Comparison of ENCODE assay signal across 8 mouse cellular contexts in genomic region chr15:98992086-98992912, GRCm38 (mm10). TPM values are rescaled to one million over a fixed set of nuclear protein-coding genes. Genes with fewer than 3 reads are reported as not detected.
DNase-seq lines count a peak whose midpoint lies in the region; ATAC-seq and TF ChIP-seq lines count a peak whose summit lies in the region.

No protein-coding gene starts in this region.

- no peak; the same call in 1 of the 2 replicates for TF ChIP-seq POLR2A in heart, adult 2 months (IDR thresholded peaks at IDR 0.05; ENCODE audit: insufficient read depth, low read depth, low read length)
- no peak for TF ChIP-seq POLR2A in thymus, adult 2 months (IDR thresholded peaks at IDR 0.05; ENCODE audit: control insufficient read depth, extremely low read depth, insufficient read depth, low read length, poor library complexity)

- TF ChIP-seq EP300 in heart, adult 2 months (IDR thresholded peaks at IDR 0.05; ENCODE audit: insufficient read depth, low read depth, low read length), result no peak

- no peaks in the 10 kb centered on the region for H3K79me2 ChIP-seq in heart, adult 2 months (replicated peaks; ENCODE audit: control insufficient read depth, insufficient read depth, low read length)

- peak overlapping the region; percentile 43 for H3K4me3 ChIP-seq in heart, adult 2 months
- peak overlapping the region; percentile 38 for H3K4me3 ChIP-seq in kidney, embryonic 14.5 days (ENCODE audit: low read length)
- H3K4me3 ChIP-seq in midbrain, postnatal 0 days (ENCODE audit: low read depth, low read length), result peak overlapping the region; percentile 35
- no peak overlapping the region for H3K4me3 ChIP-seq in thymus, adult 2 months (ENCODE audit: control insufficient read depth, insufficient read depth, low read length)

- DNase-seq in gastrocnemius, adult 18-20 months (ENCODE audit: low spot score), result peak; percentile 58
- no peak for DNase-seq in gastrocnemius, postnatal 36 days
- peak; percentile 73 to 76 for DNase-seq in cerebellum, postnatal 14 days
- DNase-seq in heart, adult 2 months, result peak; percentile 61 to 69
- peak; percentile 41 for DNase-seq in liver
- DNase-seq in midbrain, postnatal 0 days (ENCODE audit: low spot score), result peak; percentile 93
- peak; percentile 54 for DNase-seq in thymus, adult 2 months

- H3K4me1 ChIP-seq in heart, adult 2 months (ENCODE audit: control insufficient read depth, insufficient read depth, low read length), result peaks cover 9% of the 10 kb centered on the region
- peaks cover 9% of the 10 kb centered on the region for H3K4me1 ChIP-seq in kidney, embryonic 14.5 days (ENCODE audit: control insufficient read depth, insufficient read depth, low read length)
- H3K4me1 ChIP-seq in midbrain, postnatal 0 days (ENCODE audit: insufficient read depth, low read length), result peaks cover 34% of the 10 kb centered on the region
- H3K4me1 ChIP-seq in thymus, adult 2 months (replicated peaks; ENCODE audit: control insufficient read depth, insufficient read depth, low read length), result peaks cover 6% of the 10 kb centered on the region; the same call in 1 of the 2 replicates

- WGBS in heart, adult 2 months, result 27% methylated on average over 17 of the region's 17 CpGs
- WGBS in kidney, embryonic 14.5 days, result 38% methylated on average over 17 of the region's 17 CpGs
- 8% methylated on average over 17 of the region's 17 CpGs for WGBS in midbrain, postnatal 0 days
- 29% methylated on average over 17 of the region's 17 CpGs for WGBS in thymus, adult 2 months

- H3K9ac ChIP-seq in heart, adult 2 months (ENCODE audit: low read depth, low read length), result peak overlapping the region; percentile 66
- peak overlapping the region; percentile 63; the same call in 1 of the 2 replicates for H3K9ac ChIP-seq in kidney, embryonic 14.5 days (ENCODE audit: low read depth, low read length)
- H3K9ac ChIP-seq in midbrain, postnatal 0 days (replicated peaks; ENCODE audit: low read length, poor library complexity, severe bottlenecking), result peak overlapping the region; percentile 69

- no peaks in the 10 kb centered on the region for H3K36me3 ChIP-seq in heart, adult 2 months (ENCODE audit: control insufficient read depth, insufficient read depth, low read length)
- H3K36me3 ChIP-seq in kidney, embryonic 14.5 days (ENCODE audit: control insufficient read depth, insufficient read depth, low read length), result no peaks in the 10 kb centered on the region
- no peaks in the 10 kb centered on the region for H3K36me3 ChIP-seq in midbrain, postnatal 0 days (ENCODE audit: insufficient read depth, low read length)
- no peaks in the 10 kb centered on the region for H3K36me3 ChIP-seq in thymus, adult 2 months (ENCODE audit: control insufficient read depth, insufficient read depth, low read length)

- H3K4me2 ChIP-seq in kidney, embryonic 14.5 days (replicated peaks; ENCODE audit: low read depth, low read length), result peak overlapping the region; percentile 64
- peak overlapping the region; percentile 66 for H3K4me2 ChIP-seq in midbrain, postnatal 0 days (ENCODE audit: low read depth, low read length, poor library complexity, severe bottlenecking)

- no peak for ATAC-seq in kidney, embryonic 14.5 days (ENCODE audit: low FRiP score, low TSS enrichment)
- peak; percentile 89 for ATAC-seq in midbrain, postnatal 0 days (ENCODE audit: low FRiP score)

- no peak for TF ChIP-seq CTCF in heart, adult 2 months (IDR thresholded peaks at IDR 0.05)
- no peak for TF ChIP-seq CTCF in midbrain, postnatal 0 days (IDR thresholded peaks at IDR 0.05)
- TF ChIP-seq CTCF in thymus, adult 2 months (IDR thresholded peaks at IDR 0.05; ENCODE audit: borderline replicate concordance, control insufficient read depth, extremely low read depth, insufficient read depth, low read length, poor library complexity), result no peak

- intact Hi-C loops in gastrocnemius, postnatal 36 days (cut with DNase I), result loop anchor here (5.0 kb wide), 2 partner anchors 40 to 100 kb away; partner anchors contain the start of genes Gm49450, Rhebl1 and Tuba1a
- intact Hi-C loops in heart, adult 2 months (cut with DNase I), result loop anchor here (2.0 kb wide), 1 partner anchor 39 kb away; the partner anchor contains the start of genes Gm49450 and Tuba1a

- no peaks in the 10 kb centered on the region for H3K27me3 ChIP-seq in heart, adult 2 months (ENCODE audit: control insufficient read depth, insufficient read depth, low read length)
- H3K27me3 ChIP-seq in kidney, embryonic 14.5 days (ENCODE audit: control insufficient read depth, insufficient read depth, low read length), result no peaks in the 10 kb centered on the region
- H3K27me3 ChIP-seq in midbrain, postnatal 0 days (ENCODE audit: insufficient read depth, low read length), result no peaks in the 10 kb centered on the region
- no peaks in the 10 kb centered on the region for H3K27me3 ChIP-seq in thymus, adult 2 months (ENCODE audit: control insufficient read depth, insufficient read depth, low read length)

- no peaks in the 10 kb centered on the region for H3K9me3 ChIP-seq in kidney, embryonic 14.5 days (ENCODE audit: control insufficient read depth, low read length)
- no peaks in the 10 kb centered on the region for H3K9me3 ChIP-seq in midbrain, postnatal 0 days (ENCODE audit: low read length)

- peak overlapping the region; percentile 99 for H3K27ac ChIP-seq in heart, adult 2 months
- H3K27ac ChIP-seq in kidney, embryonic 14.5 days (ENCODE audit: low read depth, low read length), result peak overlapping the region; percentile 94; the same call in 1 of the 2 replicates
- H3K27ac ChIP-seq in midbrain, postnatal 0 days (ENCODE audit: low read depth, low read length), result peak overlapping the region; percentile 96
- H3K27ac ChIP-seq in thymus, adult 2 months (ENCODE audit: control insufficient read depth, insufficient read depth, low read length), result no peak overlapping the region

RNA-seq across cellular contexts. Expression of gene Tuba1c, which starts 37.4 kb away (rescaled TPM):
- total RNA-seq in gastrocnemius, adult 18-20 months (2021), result 1 to 10 TPM; 5.4 to 9.9 TPM
- total RNA-seq in gastrocnemius, postnatal 36 days (2021), result 1 to 10 TPM; 8.2 to 9.4 TPM
- total RNA-seq in heart, adult 2 months (2021), result 10 to 100 TPM; 30.1 to 39.0 TPM
- 58.6 and 74.4 TPM in 2 replicates for polyA plus RNA-seq in heart, adult 2 months (2012; rRNA removed)
- polyA plus RNA-seq in kidney, embryonic 14.5 days (2014; fragmentation: Nextera tagmentation; extraction: Ambion mirVana), result 187 and 196 TPM in 2 replicates
- 18.2 and 22.6 TPM in 2 replicates for total RNA-seq in midbrain, postnatal 0 days (2014; rRNA removed)
- polyA plus RNA-seq in midbrain, postnatal 0 days (2015; fragmentation: Nextera tagmentation; extraction: Ambion mirVana), result 9.6 and 9.9 TPM in 2 replicates
- 294 and 330 TPM in 2 replicates for polyA plus RNA-seq in thymus, adult 2 months (2012; rRNA removed)

RNA-seq across cellular contexts. Expression of gene Tuba1a, which starts 38.8 kb away (rescaled TPM):
- total RNA-seq in gastrocnemius, adult 18-20 months (2021), result 10 to 100 TPM; 17.9 to 38.6 TPM
- 10 to 100 TPM; 27.6 to 30.1 TPM for total RNA-seq in gastrocnemius, postnatal 36 days (2021)
- 10 to 100 TPM; 57.0 to 85.0 TPM for total RNA-seq in heart, adult 2 months (2021)
- polyA plus RNA-seq in heart, adult 2 months (2012; rRNA removed), result 165 and 235 TPM in 2 replicates
- 891 and 921 TPM in 2 replicates for polyA plus RNA-seq in kidney, embryonic 14.5 days (2014; fragmentation: Nextera tagmentation; extraction: Ambion mirVana)
- 17,447 and 20,461 TPM in 2 replicates for total RNA-seq in midbrain, postnatal 0 days (2014; rRNA removed)
- polyA plus RNA-seq in midbrain, postnatal 0 days (2015; fragmentation: Nextera tagmentation; extraction: Ambion mirVana), result 15,641 and 16,823 TPM in 2 replicates
- 373 and 432 TPM in 2 replicates for polyA plus RNA-seq in thymus, adult 2 months (2012; rRNA removed)

RNA-seq across cellular contexts. Expression of gene Gm49450, which starts 38.9 kb away (rescaled TPM):
- not detected for total RNA-seq in gastrocnemius, adult 18-20 months (2021)
- total RNA-seq in gastrocnemius, postnatal 36 days (2021), result not detected
- total RNA-seq in heart, adult 2 months (2021), result not detected
- polyA plus RNA-seq in heart, adult 2 months (2012; rRNA removed), result 26.2 TPM in 1 of 2 replicates, not detected in the other
- not detected in 2 replicates for polyA plus RNA-seq in kidney, embryonic 14.5 days (2014; fragmentation: Nextera tagmentation; extraction: Ambion mirVana)
- total RNA-seq in midbrain, postnatal 0 days (2014; rRNA removed), result 1,797 and 2,945 TPM in 2 replicates
- polyA plus RNA-seq in midbrain, postnatal 0 days (2015; fragmentation: Nextera tagmentation; extraction: Ambion mirVana), result not detected in 2 replicates
- polyA plus RNA-seq in thymus, adult 2 months (2012; rRNA removed), result 82.1 and 153 TPM in 2 replicates

RNA-seq across cellular contexts. Expression of gene Tuba1b, which starts 57.9 kb away (rescaled TPM):
- total RNA-seq in gastrocnemius, adult 18-20 months (2021), result 10 to 100 TPM; 15.6 to 29.6 TPM
- 10 to 100 TPM; 21.8 to 23.2 TPM for total RNA-seq in gastrocnemius, postnatal 36 days (2021)
- total RNA-seq in heart, adult 2 months (2021), result 100 to 1,000 TPM; 129 to 144 TPM
- 534 and 728 TPM in 2 replicates for polyA plus RNA-seq in heart, adult 2 months (2012; rRNA removed)
- 1,971 and 2,088 TPM in 2 replicates for polyA plus RNA-seq in kidney, embryonic 14.5 days (2014; fragmentation: Nextera tagmentation; extraction: Ambion mirVana)
- total RNA-seq in midbrain, postnatal 0 days (2014; rRNA removed), result 2,522 and 3,264 TPM in 2 replicates
- 1,582 and 1,796 TPM in 2 replicates for polyA plus RNA-seq in midbrain, postnatal 0 days (2015; fragmentation: Nextera tagmentation; extraction: Ambion mirVana)
- 3,866 and 5,106 TPM in 2 replicates for polyA plus RNA-seq in thymus, adult 2 months (2012; rRNA removed)

Comparison
In these comparisons a context has a peak if more than half of its experiments do, and no peak if none do; other contexts are left out.
1. DNase-seq: peak in gastrocnemius, adult 18-20 months (single experiment), cerebellum, postnatal 14 days (2 of 2), heart, adult 2 months (2 of 2), liver (single experiment), midbrain, postnatal 0 days (single experiment) and thymus, adult 2 months (single experiment); none in gastrocnemius, postnatal 36 days (0 of 2).
2. RNA of gene Tuba1a, which starts 38.8 kb away (total RNA-seq): 17,447 to 20,461 TPM in midbrain, postnatal 0 days; 57.0 to 85.0 TPM in heart, adult 2 months, 17.9 to 38.6 TPM in gastrocnemius, adult 18-20 months and 27.6 to 30.1 TPM in gastrocnemius, postnatal 36 days; every median in the first group is over 100 times any median in the second.
3. RNA of gene Gm49450, which starts 38.9 kb away (total RNA-seq): 1,797 to 2,945 TPM in midbrain, postnatal 0 days; not detected in gastrocnemius, adult 18-20 months, not detected in gastrocnemius, postnatal 36 days and not detected in heart, adult 2 months; every median in the first group is over 1,000 times any median in the second.
4. Peak in every context shown above with its lines, with median percentiles within 50 percentile points of each other: H3K9ac ChIP-seq.